Mouse (Mus musculus): ENCODE data around the gene Pde4b. TPM values are rescaled to one million over a fixed set of nuclear protein-coding genes. Genes with fewer than 3 reads are reported as not detected.

Gene Pde4b
- polyA plus RNA-seq, 1 experiment: 6.7 TPM

- Histone ChIP-seq H3K27me3 (ENCODE audit: control insufficient read depth, insufficient read depth, insufficient read length) (no peaks in the 10 kb centered on the region), H3K36me3 (ENCODE audit: control insufficient read depth, insufficient read depth) (no peaks in the 10 kb centered on the region), H3ac (ENCODE audit: control insufficient read depth, insufficient read length) (no peak overlapping the region), H3K4me2 (ENCODE audit: low read depth) (no peak overlapping the region), H3K4me3 (no peak overlapping the region), H3K79me2 (ENCODE audit: control insufficient read depth, insufficient read depth) (no peaks in the 10 kb centered on the region)
- no peak for TF ChIP-seq MYOG (IDR thresholded peaks at IDR 0.05; ENCODE audit: control insufficient read depth in 1 of 3, insufficient read depth in 1 of 3, insufficient read length in 2 of 3, low read depth in 2 of 3)
- no peak for TF ChIP-seq MYOD1 (IDR thresholded peaks at IDR 0.05; ENCODE audit: control insufficient read depth in 1 of 3, insufficient read length in 2 of 3, low read depth in 2 of 3)
- TF ChIP-seq POLR2A (IDR thresholded peaks at IDR 0.05; ENCODE audit: insufficient read length, low read depth): no peak
These were observed 325.8 kb downstream of the Pde4b start for GRCm38 (mm10) chr4:102413101-102413500.

- Histone ChIP-seq H3K4me2 (ENCODE audit: low read depth) (no peak overlapping the region), H3ac (ENCODE audit: control insufficient read depth, insufficient read length) (no peak overlapping the region), H3K27me3 (ENCODE audit: control insufficient read depth, insufficient read depth, insufficient read length) (no peaks in the 10 kb centered on the region), H3K79me2 (ENCODE audit: control insufficient read depth, insufficient read depth) (no peaks in the 10 kb centered on the region), H3K36me3 (ENCODE audit: control insufficient read depth, insufficient read depth) (no peaks in the 10 kb centered on the region), H3K4me3 (no peak overlapping the region)
- no peak for TF ChIP-seq USF1 (IDR thresholded peaks at IDR 0.05; ENCODE audit: low read depth)
These were observed 326.5 kb downstream of the Pde4b start for GRCm38 (mm10) chr4:102413794-102414193.

GRCm38 (mm10) chr4:102414610-102415009 is 327.3 kb downstream of the Pde4b start:
- Histone ChIP-seq H3K79me2 (ENCODE audit: control insufficient read depth, insufficient read depth) (no peaks in the 10 kb centered on the region), H3ac (ENCODE audit: control insufficient read depth, insufficient read length) (no peak overlapping the region), H3K4me3 (no peak overlapping the region), H3K27me3 (ENCODE audit: control insufficient read depth, insufficient read depth, insufficient read length) (no peaks in the 10 kb centered on the region), H3K4me2 (ENCODE audit: low read depth) (no peak overlapping the region), H3K36me3 (ENCODE audit: control insufficient read depth, insufficient read depth) (no peaks in the 10 kb centered on the region)
- no peak for TF ChIP-seq MAX (IDR thresholded peaks at IDR 0.05; ENCODE audit: low read depth)
- no peak for TF ChIP-seq MYOD1 (IDR thresholded peaks at IDR 0.05; ENCODE audit: control insufficient read depth in 1 of 3, insufficient read length in 2 of 3, low read depth in 2 of 3)
- no peak for TF ChIP-seq POLR2AphosphoS2 (IDR thresholded peaks at IDR 0.05; ENCODE audit: insufficient read length, low read depth)
- no peak for TF ChIP-seq MYOG (IDR thresholded peaks at IDR 0.05; ENCODE audit: control insufficient read depth in 1 of 3, insufficient read depth in 1 of 3, insufficient read length in 2 of 3, low read depth in 2 of 3)
- no peak for TF ChIP-seq REST (IDR thresholded peaks at IDR 0.05; ENCODE audit: insufficient read depth, insufficient read length)
- no peak for TF ChIP-seq CEBPB (IDR thresholded peaks at IDR 0.05; ENCODE audit: insufficient read depth, poor library complexity, severe bottlenecking)
- no peak for TF ChIP-seq TCF3 (IDR thresholded peaks at IDR 0.05; ENCODE audit: insufficient read length, low read depth)

- Histone ChIP-seq H3K4me3 (no peak overlapping the region), H3ac (ENCODE audit: control insufficient read depth, insufficient read length) (no peak overlapping the region), H3K79me2 (ENCODE audit: control insufficient read depth, insufficient read depth) (no peaks in the 10 kb centered on the region), H3K36me3 (ENCODE audit: control insufficient read depth, insufficient read depth) (no peaks in the 10 kb centered on the region), H3K4me2 (ENCODE audit: low read depth) (no peak overlapping the region), H3K27me3 (ENCODE audit: control insufficient read depth, insufficient read depth, insufficient read length) (no peaks in the 10 kb centered on the region)
- TF ChIP-seq POLR2A (IDR thresholded peaks at IDR 0.05; ENCODE audit: insufficient read length, low read depth) (no peak), TCF12 (IDR thresholded peaks at IDR 0.05; ENCODE audit: insufficient read depth, poor library complexity, severe bottlenecking) (no peak), USF1 (IDR thresholded peaks at IDR 0.05; ENCODE audit: low read depth) (no peak), MYOD1 (IDR thresholded peaks at IDR 0.05; ENCODE audit: control insufficient read depth in 1 of 3, insufficient read length in 2 of 3, low read depth in 2 of 3) (no peak)
These were observed 333.6 kb downstream of the Pde4b start for GRCm38 (mm10) chr4:102420794-102421397.

GRCm38 (mm10) chr4:102421398-102421859 is 334.1 kb downstream of the Pde4b start:
- Histone ChIP-seq H3K79me2 (ENCODE audit: control insufficient read depth, insufficient read depth) (no peaks in the 10 kb centered on the region), H3K4me2 (ENCODE audit: low read depth) (no peak overlapping the region), H3ac (ENCODE audit: control insufficient read depth, insufficient read length) (no peak overlapping the region), H3K4me3 (no peak overlapping the region), H3K36me3 (ENCODE audit: control insufficient read depth, insufficient read depth) (no peaks in the 10 kb centered on the region), H3K27me3 (ENCODE audit: control insufficient read depth, insufficient read depth, insufficient read length) (no peaks in the 10 kb centered on the region)
- TF ChIP-seq MYOG (IDR thresholded peaks at IDR 0.05; ENCODE audit: control insufficient read depth in 1 of 3, insufficient read depth in 1 of 3, insufficient read length in 2 of 3, low read depth in 2 of 3) (no peak), USF1 (IDR thresholded peaks at IDR 0.05; ENCODE audit: low read depth) (no peak), TCF3 (IDR thresholded peaks at IDR 0.05; ENCODE audit: insufficient read length, low read depth) (no peak), REST (IDR thresholded peaks at IDR 0.05; ENCODE audit: insufficient read depth, insufficient read length) (no peak), CEBPB (IDR thresholded peaks at IDR 0.05; ENCODE audit: insufficient read depth, poor library complexity, severe bottlenecking) (no peak), MAX (IDR thresholded peaks at IDR 0.05; ENCODE audit: low read depth) (no peak), E2F4 (IDR thresholded peaks at IDR 0.05; ENCODE audit: insufficient read depth) (no peak), POLR2AphosphoS2 (IDR thresholded peaks at IDR 0.05; ENCODE audit: insufficient read length, low read depth) (no peak), TCF12 (IDR thresholded peaks at IDR 0.05; ENCODE audit: insufficient read depth, poor library complexity, severe bottlenecking) (no peak), SRF (IDR thresholded peaks at IDR 0.05; ENCODE audit: control insufficient read depth, insufficient read length, low read depth) (no peak), MYOD1 (IDR thresholded peaks at IDR 0.05; ENCODE audit: control insufficient read depth in 1 of 3, insufficient read length in 2 of 3, low read depth in 2 of 3) (no peak), POLR2A (IDR thresholded peaks at IDR 0.05; ENCODE audit: insufficient read length, low read depth) (no peak)

Data from myocyte (in vitro differentiated cells).